Mouse (Mus musculus) CH12F3 (cell line): ENCODE measurements around the gene A630001G21Rik.

Source experiments
- in situ Hi-C: fragments of 300-500 bp; cut with MboI; formaldehyde crosslinking; loops from 2 replicates; pipeline ENCODE4 v1.14.3; 2020; ENCODE audit warnings: low sequenced_read_pairs

The A630001G21Rik gene

GRCm38 (mm10) chr1:85736355-85737184, 41.9 kb downstream of the A630001G21Rik start:
- in situ Hi-C loops = no loop called here

- in situ Hi-C loops = no loop called here
Measured at GRCm38 (mm10) chr1:85735463-85736123, 42.9 kb downstream of the A630001G21Rik start.

GRCm38 (mm10) chr1:85734511-85734910, 43.9 kb downstream of the A630001G21Rik start:
- in situ Hi-C loops = no loop called here

- in situ Hi-C loops = no loop called here
Measured at GRCm38 (mm10) chr1:85732581-85732980, 45.9 kb downstream of the A630001G21Rik start.

- in situ Hi-C loops = no loop called here
Measured at GRCm38 (mm10) chr1:85730471-85730870, 48.0 kb downstream of the A630001G21Rik start.

GRCm38 (mm10) chr1:85720220-85720893, 58.1 kb downstream of the A630001G21Rik start:
- in situ Hi-C loops = loop anchor here (25.0 kb wide), 1 partner anchor 133 kb away; the partner anchor contains the start of genes G530012D18Rik and Sp110

GRCm38 (mm10) chr1:85719049-85719448, 59.4 kb downstream of the A630001G21Rik start:
- in situ Hi-C loops = loop anchor here (25.0 kb wide), 1 partner anchor 132 kb away; the partner anchor contains the start of genes G530012D18Rik and Sp110

GRCm38 (mm10) chr1:85716447-85717027, 61.9 kb downstream of the A630001G21Rik start:
- in situ Hi-C loops = loop anchor here (25.0 kb wide), 1 partner anchor 129 kb away; the partner anchor contains the start of genes G530012D18Rik and Sp110

- in situ Hi-C loops = loop anchor here (25.0 kb wide), 1 partner anchor 127 kb away; the partner anchor contains the start of genes G530012D18Rik and Sp110
Measured at GRCm38 (mm10) chr1:85714501-85714900, 63.9 kb downstream of the A630001G21Rik start.

- in situ Hi-C loops = loop anchor here (25.0 kb wide), 1 partner anchor 119 kb away; the partner anchor contains the start of genes G530012D18Rik and Sp110
Measured at GRCm38 (mm10) chr1:85706754-85707153, 71.7 kb downstream of the A630001G21Rik start.

GRCm38 (mm10) chr1:85705552-85705951, 72.9 kb downstream of the A630001G21Rik start:
- in situ Hi-C loops = loop anchor here (25.0 kb wide), 1 partner anchor 118 kb away; the partner anchor contains the start of genes G530012D18Rik and Sp110

- in situ Hi-C loops = loop anchor here (25.0 kb wide), 1 partner anchor 116 kb away; the partner anchor contains the start of genes G530012D18Rik and Sp110
Measured at GRCm38 (mm10) chr1:85703245-85704186, 74.9 kb downstream of the A630001G21Rik start.

- in situ Hi-C loops = loop anchor here (25.0 kb wide), 1 partner anchor 115 kb away; the partner anchor contains the start of genes G530012D18Rik and Sp110
Measured at GRCm38 (mm10) chr1:85702531-85702930, 75.9 kb downstream of the A630001G21Rik start.

GRCm38 (mm10) chr1:85697721-85698493, 80.5 kb downstream of the A630001G21Rik start:
- in situ Hi-C loops = no loop called here

GRCm38 (mm10) chr1:85695646-85696045, 82.8 kb downstream of the A630001G21Rik start:
- in situ Hi-C loops = no loop called here

- in situ Hi-C loops = no loop called here
Measured at GRCm38 (mm10) chr1:85693280-85693679, 85.2 kb downstream of the A630001G21Rik start.

- in situ Hi-C loops = no loop called here
Measured at GRCm38 (mm10) chr1:85692281-85692680, 86.2 kb downstream of the A630001G21Rik start.

- in situ Hi-C loops = no loop called here
Measured at GRCm38 (mm10) chr1:85690544-85690943, 87.9 kb downstream of the A630001G21Rik start.
